Mouse (Mus musculus) C2C12 (cell line): Measurements from ENCODE around the gene Bdnf. TPM values are rescaled to one million over a fixed set of nuclear protein-coding genes. Genes with fewer than 3 reads are reported as not detected.

Experiments
- H3K27me3 ChIP-seq: one replicate; pipeline ENCODE4 v1.6.1; 2011; ENCODE audit not compliant: control insufficient read depth, insufficient read depth, insufficient read length
- H3K36me3 ChIP-seq: one replicate; pipeline ENCODE4 v1.6.1; 2011; ENCODE audit not compliant: control insufficient read depth, insufficient read depth
- H3K4me3 ChIP-seq: one replicate; pipeline ENCODE4 v1.5.1; 2011; ENCODE audit warnings: mild to moderate bottlenecking, control low read depth; ENCODE audit not compliant: poor library complexity, insufficient read depth, severe bottlenecking
- H3K79me2 ChIP-seq: one replicate; pipeline ENCODE4 v1.6.1; 2011; ENCODE audit not compliant: control insufficient read depth, insufficient read depth
- H3K79me3 ChIP-seq: one replicate; pipeline ENCODE4 v1.6.1; 2011; ENCODE audit warnings: low read depth, control low read depth
- H3ac ChIP-seq: one replicate; pipeline ENCODE3; 2011; ENCODE audit warnings: low read depth; ENCODE audit not compliant: control insufficient read depth, insufficient read length
- CEBPB ChIP-seq: IDR thresholded peaks from one replicate; pipeline ENCODE4 v1.6.1; 2011; ENCODE audit warnings: low read depth, mild to moderate bottlenecking, control low read depth, moderate library complexity
- CTCF ChIP-seq: IDR thresholded peaks from one replicate; pipeline ENCODE4 v1.5.1; 2011; ENCODE audit not compliant: control insufficient read depth, insufficient read depth, insufficient read length
- FOSL1 ChIP-seq: IDR thresholded peaks from one replicate; pipeline ENCODE4 v1.8.0; 2011; ENCODE audit warnings: mild to moderate bottlenecking, low read length; ENCODE audit not compliant: poor library complexity, insufficient read depth, severe bottlenecking
- MAX ChIP-seq: IDR thresholded peaks from one replicate; pipeline ENCODE4 v1.6.1; 2011; ENCODE audit warnings: mild to moderate bottlenecking, control low read depth
- MYOD1 ChIP-seq: IDR thresholded peaks from one replicate; pipeline ENCODE4 v1.6.1; 2011; ENCODE audit warnings: low read depth; ENCODE audit not compliant: control insufficient read depth, insufficient read length
- MYOG ChIP-seq: IDR thresholded peaks from one replicate; pipeline ENCODE4 v1.6.1; 2011; ENCODE audit not compliant: control insufficient read depth, insufficient read length; ENCODE audit errors: extremely low read depth
- USF1 ChIP-seq: IDR thresholded peaks from one replicate; pipeline ENCODE4 v1.6.1; 2011; ENCODE audit warnings: low read depth, mild to moderate bottlenecking, control low read depth, moderate library complexity
- polyA plus RNA-seq: library from polyadenylated mRNA; unstranded; fragments of >200 nt; fragmentation: generic; extraction: Trizol; gene quantifications from one replicate; pipeline ENCODE4 v1.2.1, GENCODE M21; 2012; ENCODE audit warnings: missing spikeins

Bdnf gene
- polyA plus RNA-seq, 1 experiment, result 4.5 TPM

GRCm38 (mm10) chr2:109748412-109748811 is 73.9 kb downstream of the Bdnf start:
- no peaks in the 10 kb centered on the region for H3K36me3 ChIP-seq
- no peak overlapping the region for H3K4me3 ChIP-seq

DNA sequence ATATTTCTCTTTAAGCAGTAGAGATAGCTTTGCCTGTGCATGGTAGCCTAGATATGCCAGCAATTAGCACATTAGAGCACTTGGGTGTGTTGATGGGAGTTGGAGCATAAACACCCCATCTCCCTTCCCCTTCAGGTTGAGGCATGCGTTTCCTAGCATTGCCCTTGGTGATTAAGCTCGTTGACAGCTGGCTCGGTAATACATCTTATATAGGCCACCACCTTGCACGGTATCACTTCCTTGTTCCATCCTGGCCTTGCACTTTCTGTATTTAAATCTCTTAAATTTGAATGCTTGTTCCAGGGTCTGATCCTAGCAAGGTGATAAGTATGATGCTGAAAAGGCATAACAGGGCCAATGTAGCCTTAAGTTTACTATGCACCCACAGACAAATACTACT is 74.3 kb downstream of the Bdnf start:
- TF ChIP-seq CEBPB (no peak), FOSL1 (no peak), USF1 (no peak), MAX (no peak), MYOG (no peak), MYOD1 (no peak), CTCF (no peak)
- no peak overlapping the region for H3ac ChIP-seq

More at GRCm38 (mm10) chr2:109748412-109748811, 73.9 kb downstream of the Bdnf start:
- TF ChIP-seq MYOD1, result no peak
- no peak for TF ChIP-seq CTCF
- no peak for TF ChIP-seq CEBPB
- no peak for TF ChIP-seq USF1
- no peak for TF ChIP-seq FOSL1
- no peak for TF ChIP-seq MYOG
- TF ChIP-seq MAX, result no peak
- no peaks in the 10 kb centered on the region for H3K79me3 ChIP-seq
- H3K27me3 ChIP-seq, result no peaks in the 10 kb centered on the region
- H3ac ChIP-seq, result no peak overlapping the region
- no peaks in the 10 kb centered on the region for H3K79me2 ChIP-seq

DNA sequence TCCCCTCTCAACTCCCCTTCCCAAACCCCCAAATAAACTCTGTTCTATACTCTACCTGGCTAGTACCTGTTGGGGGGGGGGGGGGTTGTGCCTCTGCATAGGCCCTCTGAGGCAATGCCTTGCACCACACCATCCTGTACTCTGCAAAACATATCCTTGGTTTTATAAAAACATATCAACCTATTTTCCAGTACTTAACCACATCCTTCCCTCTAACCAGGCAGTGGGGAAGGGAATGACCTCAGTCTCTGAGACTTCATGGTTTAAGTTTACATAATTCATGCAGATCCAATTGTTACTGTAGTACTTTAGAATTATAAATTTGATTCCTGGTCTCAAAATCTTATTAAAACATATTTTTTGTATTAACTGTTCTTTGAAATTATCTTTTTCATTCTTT is 75.5 kb downstream of the Bdnf start:
- H3K79me3 ChIP-seq, result no peaks in the 10 kb centered on the region
- H3K79me2 ChIP-seq, result no peaks in the 10 kb centered on the region
- H3K27me3 ChIP-seq, result no peaks in the 10 kb centered on the region
- no peak for TF ChIP-seq USF1
- no peak for TF ChIP-seq MYOD1
- H3K36me3 ChIP-seq, result no peaks in the 10 kb centered on the region
- no peak overlapping the region for H3ac ChIP-seq
- H3K4me3 ChIP-seq, result no peak overlapping the region

More for the DNA sequence above, 74.3 kb downstream of the Bdnf start:
- Histone ChIP-seq H3K79me2 (no peaks in the 10 kb centered on the region), H3K4me3 (no peak overlapping the region), H3K79me3 (no peaks in the 10 kb centered on the region), H3K27me3 (no peaks in the 10 kb centered on the region), H3K36me3 (no peaks in the 10 kb centered on the region)

DNA sequence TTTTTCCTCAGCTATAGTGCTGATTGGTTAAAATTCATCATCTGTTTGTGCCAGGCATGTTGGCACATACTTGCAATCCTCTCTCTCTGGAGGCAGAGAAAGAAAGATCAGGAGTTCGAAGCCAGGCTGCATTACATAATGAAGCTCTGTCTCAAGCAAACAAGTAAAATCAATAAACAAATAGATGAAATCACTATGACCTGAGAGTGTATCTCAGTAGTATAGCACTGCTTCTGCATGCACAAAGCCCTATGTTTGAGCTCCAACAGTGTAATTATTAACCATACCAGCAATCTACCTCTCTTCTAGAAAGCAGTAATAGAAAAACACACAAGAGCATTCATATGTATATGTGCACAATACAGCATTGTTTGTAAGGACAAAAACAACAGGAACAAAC is 76.0 kb downstream of the Bdnf start:
- H3ac ChIP-seq, result no peak overlapping the region
- no peak for TF ChIP-seq CEBPB
- no peak for TF ChIP-seq USF1
- TF ChIP-seq MYOG, result no peak
- no peak for TF ChIP-seq FOSL1
- TF ChIP-seq MYOD1, result no peak
- no peak for TF ChIP-seq MAX
- TF ChIP-seq CTCF, result no peak
- no peaks in the 10 kb centered on the region for H3K36me3 ChIP-seq
- no peaks in the 10 kb centered on the region for H3K79me3 ChIP-seq
- H3K79me2 ChIP-seq, result no peaks in the 10 kb centered on the region
- no peaks in the 10 kb centered on the region for H3K27me3 ChIP-seq
- no peak overlapping the region for H3K4me3 ChIP-seq

DNA sequence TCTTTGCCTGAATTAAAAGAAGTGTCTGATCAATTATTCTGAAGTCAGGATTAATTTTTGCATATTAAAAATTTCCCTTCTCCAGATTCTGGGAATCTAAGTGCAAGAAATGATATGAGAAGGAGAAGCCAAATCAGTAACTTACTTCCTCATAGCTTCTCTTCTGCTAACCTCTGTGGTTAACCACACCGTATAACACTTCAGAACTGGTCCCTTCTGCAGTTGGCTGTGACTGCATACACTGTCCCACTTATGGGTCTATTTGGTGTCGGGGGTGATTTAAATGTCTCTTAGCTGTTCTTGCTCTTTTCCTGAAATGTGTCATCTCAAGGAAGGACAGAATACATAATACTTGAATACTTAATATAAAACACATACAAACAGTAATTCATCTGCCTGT is 81.8 kb downstream of the Bdnf start:
- Histone ChIP-seq H3K4me3 (no peak overlapping the region), H3K27me3 (no peaks in the 10 kb centered on the region)
- no peak for TF ChIP-seq MYOD1
- TF ChIP-seq CEBPB, result no peak
- no peak for TF ChIP-seq FOSL1
- TF ChIP-seq MYOG, result no peak
- no peak for TF ChIP-seq USF1
- no peak for TF ChIP-seq MAX
- TF ChIP-seq CTCF, result no peak

DNA sequence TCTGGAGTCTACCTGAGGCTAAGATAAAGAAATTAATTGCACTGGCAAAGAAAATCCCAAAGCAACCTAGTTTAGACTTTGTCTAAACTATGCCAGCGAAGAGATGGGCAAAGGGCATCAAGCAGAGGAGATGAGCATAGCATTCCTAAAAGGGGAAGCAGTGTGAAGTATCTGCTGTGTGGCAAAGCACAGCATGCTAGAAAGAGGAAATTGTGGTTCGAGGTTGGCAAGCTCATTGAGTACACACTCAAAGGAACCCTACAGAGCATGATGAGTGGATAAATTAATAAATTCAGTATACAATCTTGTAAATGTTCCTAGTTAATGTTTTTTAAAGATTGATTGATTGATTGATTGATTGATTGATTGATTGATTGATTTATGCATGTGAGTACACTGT is 92.3 kb downstream of the Bdnf start:
- Histone ChIP-seq H3K36me3 (no peaks in the 10 kb centered on the region), H3K27me3 (no peaks in the 10 kb centered on the region), H3K4me3 (no peak overlapping the region), H3K79me3 (no peaks in the 10 kb centered on the region), H3ac (no peak overlapping the region), H3K79me2 (no peaks in the 10 kb centered on the region)
- TF ChIP-seq FOSL1 (no peak), MYOD1 (no peak), CTCF (no peak), MYOG (no peak), USF1 (no peak), CEBPB (no peak), MAX (no peak)

More for the DNA sequence above, 81.8 kb downstream of the Bdnf start:
- H3K36me3 ChIP-seq, result no peaks in the 10 kb centered on the region
- H3ac ChIP-seq, result no peak overlapping the region
- no peaks in the 10 kb centered on the region for H3K79me3 ChIP-seq
- no peaks in the 10 kb centered on the region for H3K79me2 ChIP-seq
